Mouse (Mus musculus): Measurements from ENCODE around the gene Susd4. TPM values are rescaled to one million over a fixed set of nuclear protein-coding genes. Genes with fewer than 3 reads are reported as not detected.

Gene Susd4
- 0.12 TPM in 1 of 2 replicates, not detected in the other for polyA plus RNA-seq (2012)

DNA sequence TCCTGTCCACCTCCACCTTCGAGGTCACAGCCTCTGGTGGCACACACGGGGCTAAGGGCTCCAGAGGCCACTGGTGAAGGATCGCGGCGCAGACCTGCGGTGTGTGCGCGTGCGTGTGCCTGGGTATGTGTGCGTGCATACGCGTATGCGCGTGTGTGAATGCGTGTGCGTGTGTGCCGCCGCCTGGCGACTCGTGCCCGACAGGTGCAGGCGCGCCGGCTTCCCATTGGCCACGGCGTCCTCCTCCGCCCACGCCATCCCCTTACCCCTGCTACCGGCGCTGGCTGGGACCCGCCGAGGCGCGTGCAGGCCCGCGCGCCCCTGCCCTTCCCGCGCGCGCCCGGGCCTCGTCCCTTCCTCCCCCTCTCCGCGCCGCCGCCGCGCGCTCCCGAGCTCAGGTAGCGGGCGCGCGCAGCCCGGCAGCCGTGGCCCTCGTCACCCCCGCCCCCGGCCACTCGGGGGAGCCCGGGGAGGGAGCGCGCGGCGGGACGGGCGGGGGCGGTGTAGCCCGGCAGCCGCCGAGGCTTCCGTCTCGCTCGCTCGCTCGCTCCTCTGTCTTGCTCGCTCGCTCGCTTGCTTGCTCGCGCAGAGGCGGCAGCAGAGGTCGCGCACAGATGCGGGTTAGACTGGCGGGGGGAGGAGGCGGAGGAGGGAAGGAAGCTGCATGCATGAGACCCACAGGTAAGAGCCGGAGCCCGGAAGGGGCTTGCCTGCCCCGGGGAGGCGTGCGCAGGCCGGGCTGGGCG lies at the start of gene Susd4:
Susd4 (plus strand) TSS at position 145 of the 746 bp plus-strand sequence.

DNA sequence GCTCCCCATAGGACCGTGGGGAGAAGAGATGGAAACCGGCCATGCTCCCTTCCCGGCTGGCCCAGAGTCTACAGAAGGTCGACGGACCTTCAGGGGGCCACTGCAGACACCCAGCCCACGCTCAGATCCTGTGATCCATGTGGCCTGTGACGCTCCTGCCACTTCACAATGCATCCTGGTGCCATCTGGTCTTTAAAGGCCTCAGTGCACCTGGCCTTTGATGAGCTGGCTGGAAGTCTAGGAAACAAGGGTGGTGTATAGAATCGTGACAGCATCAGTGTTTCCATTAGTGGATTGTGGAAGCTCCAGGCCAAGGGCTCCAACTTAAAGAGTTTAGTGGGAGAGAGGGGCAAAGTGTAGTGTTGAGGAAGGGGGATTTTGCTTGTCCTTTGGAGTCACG lies 14.6 kb upstream of the Susd4 start, which contains the start of gene Ccdc185:
Ccdc185 (minus strand) TSS at position 101 of the 400 bp plus-strand sequence.

Other genes starting within 250 kb of the Susd4 start
- gene Capn2, start 246.3 kb upstream of the Susd4 start, polyA plus RNA-seq (2012): 5.7 and 8.9 TPM in 2 replicates
- gene Capn8, start 198.9 kb upstream of the Susd4 start, polyA plus RNA-seq (2012): not detected in 2 replicates
- not detected in 2 replicates for gene Ccdc185, start 14.7 kb upstream of the Susd4 start, polyA plus RNA-seq (2012)
- 0.03 and 0.05 TPM in 2 replicates for gene Tlr5, start 190.9 kb downstream of the Susd4 start, polyA plus RNA-seq (2012)

Data from megakaryocyte-erythroid progenitor cell, adult 5 weeks (primary cell).